In the genomic region with DNA sequence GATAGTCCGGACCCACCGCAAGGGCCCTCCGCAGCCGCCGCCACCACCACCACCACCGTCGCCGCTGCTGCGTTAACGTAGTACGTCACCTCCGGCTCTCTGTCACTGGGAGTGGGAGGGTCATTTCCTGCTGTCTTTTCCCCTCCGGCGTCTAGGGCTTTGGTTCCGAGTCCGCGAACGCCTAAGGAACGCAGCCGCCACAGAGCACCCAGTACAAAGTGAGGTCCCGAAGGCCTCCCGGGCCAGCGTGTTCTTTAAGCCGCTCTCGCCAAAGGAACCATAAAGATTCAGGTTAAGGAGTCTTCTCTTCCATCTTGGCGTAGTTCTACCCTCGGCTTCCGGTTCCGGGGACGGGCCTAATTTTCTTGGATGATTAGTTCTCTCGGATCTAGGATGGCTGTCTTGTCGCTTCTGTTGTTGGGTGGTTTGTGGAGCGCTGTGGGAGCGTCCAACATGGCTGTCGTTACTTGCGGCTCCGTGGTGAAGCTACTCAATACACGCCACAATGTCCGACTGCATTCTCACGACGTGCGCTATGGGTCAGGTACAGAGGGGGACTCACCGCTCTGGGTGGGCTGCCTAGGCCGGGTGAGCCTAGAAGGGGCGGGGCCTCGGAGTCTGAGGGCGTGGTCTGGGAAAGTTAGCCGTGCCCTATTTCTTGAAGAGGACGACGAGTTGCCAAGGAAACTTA, we compare ENCODE assay signal across 8 mouse cellular contexts. TPM values are rescaled to one million over a fixed set of nuclear protein-coding genes. Genes with fewer than 3 reads are reported as not detected.
DNase-seq lines count a peak whose midpoint lies in the region; ATAC-seq lines count a peak whose summit lies in the region.

Sdf2 (plus strand) TSS at position 120 of the 691 bp plus-strand sequence.
Supt6 (minus strand) TSS at position 361 of the 691 bp plus-strand sequence.

- no peaks in the 10 kb centered on the region for H3K27me3 ChIP-seq in heart, embryonic 13.5 days (replicated peaks)
- H3K27me3 ChIP-seq in liver, embryonic 12.5 days (replicated peaks) = no peaks in the 10 kb centered on the region
- no peaks in the 10 kb centered on the region for H3K27me3 ChIP-seq in stomach, embryonic 15.5 days (replicated peaks)

- H3K27ac ChIP-seq in heart, embryonic 13.5 days (replicated peaks) = peak within 1 kb of the TSS; percentile 95
- H3K27ac ChIP-seq in liver, embryonic 12.5 days = peak within 1 kb of the TSS; percentile 95
- H3K27ac ChIP-seq in stomach, embryonic 15.5 days = peak within 1 kb of the TSS; percentile 99

- peaks cover 41% of the 10 kb centered on the region for H3K4me1 ChIP-seq in heart, embryonic 13.5 days
- H3K4me1 ChIP-seq in liver, embryonic 12.5 days = peaks cover 44% of the 10 kb centered on the region
- H3K4me1 ChIP-seq in stomach, embryonic 15.5 days = peaks cover 15% of the 10 kb centered on the region

- peak within 1 kb of the TSS; percentile 91 for H3K4me2 ChIP-seq in heart, embryonic 13.5 days
- H3K4me2 ChIP-seq in liver, embryonic 12.5 days = peak within 1 kb of the TSS; percentile 85
- peak within 1 kb of the TSS; percentile 71 for H3K4me2 ChIP-seq in stomach, embryonic 15.5 days

- peaks cover 12% of the 10 kb centered on the region for H3K36me3 ChIP-seq in heart, embryonic 13.5 days
- peaks cover 19% of the 10 kb centered on the region for H3K36me3 ChIP-seq in liver, embryonic 12.5 days
- H3K36me3 ChIP-seq in stomach, embryonic 15.5 days = 0 out of 2 replicates have a peak, but pooled peaks cover 2% of the 10 kb centered on the region

- peak; percentile 93 for DNase-seq in CD4-positive helper T cell, adult 2 months (ENCODE audit: low read depth, low spot score)
- DNase-seq in brain, embryonic 18.5 days (ENCODE audit: low read depth, low spot score) = peak; percentile 84
- DNase-seq in kidney, postnatal 10 days = peak; percentile 94
- DNase-seq in natural killer cell, adult 2 months (ENCODE audit: low spot score in 2 of 2) = peak; percentile 87 to 90

- peak; percentile 94 for ATAC-seq in erythroid progenitor cell, adult 5-6 weeks (replicated peaks; ENCODE audit: low FRiP score, poor library complexity, severe bottlenecking)
- peak; percentile 84 for ATAC-seq in heart, embryonic 13.5 days (ENCODE audit: extremely low read depth, insufficient number of reproducible peaks, low FRiP score, low TSS enrichment)
- ATAC-seq in liver, embryonic 12.5 days = peak; percentile 91
- peak; percentile 88 for ATAC-seq in stomach, embryonic 15.5 days (ENCODE audit: insufficient read depth, low FRiP score, low read depth)

- peak within 1 kb of the TSS; percentile 99 for H3K9ac ChIP-seq in heart, embryonic 13.5 days
- peak within 1 kb of the TSS; percentile 82 for H3K9ac ChIP-seq in liver, embryonic 12.5 days
- peak within 1 kb of the TSS; percentile 82 for H3K9ac ChIP-seq in stomach, embryonic 15.5 days

- WGBS in heart, embryonic 13.5 days = under 1% methylated on average over 50 of the region's 50 CpGs
- WGBS in liver, embryonic 12.5 days (ENCODE audit: insufficient replicate concordance) = under 1% methylated on average over 50 of the region's 50 CpGs
- WGBS in stomach, embryonic 15.5 days = 0% methylated on average over 50 of the region's 50 CpGs

- no peaks in the 10 kb centered on the region for H3K9me3 ChIP-seq in heart, embryonic 13.5 days
- no peaks in the 10 kb centered on the region for H3K9me3 ChIP-seq in liver, embryonic 12.5 days (replicated peaks)
- H3K9me3 ChIP-seq in stomach, embryonic 15.5 days = no peaks in the 10 kb centered on the region

- peak within 1 kb of the TSS; percentile 99 for H3K4me3 ChIP-seq in heart, embryonic 13.5 days
- peak within 1 kb of the TSS; percentile 76 for H3K4me3 ChIP-seq in liver, embryonic 12.5 days
- H3K4me3 ChIP-seq in stomach, embryonic 15.5 days (replicated peaks) = peak within 1 kb of the TSS; percentile 76

RNA-seq across cellular contexts. Expression of gene Sdf2, which starts in this region (rescaled TPM):
- total RNA-seq in erythroid progenitor cell, adult 5-6 weeks (2015; ENCODE audit: low replicate concordance) = 39.6 and 52.4 TPM in 2 replicates
- 15.8 and 21.6 TPM in 2 replicates for total RNA-seq in erythroid progenitor cell, adult 5-6 weeks (2017; ENCODE audit: low replicate concordance)
- 54.1 and 60.7 TPM in 2 replicates for polyA plus RNA-seq in heart, embryonic 13.5 days (2015; fragmentation: Nextera tagmentation; extraction: Ambion mirVana)
- 29.7 and 30.7 TPM in 2 replicates for polyA plus RNA-seq in liver, embryonic 12.5 days (2016; fragmentation: Nextera tagmentation; extraction: Ambion mirVana)
- 89.7 and 92.1 TPM in 2 replicates for polyA plus RNA-seq in stomach, embryonic 15.5 days (2015; fragmentation: Nextera tagmentation; extraction: Ambion mirVana)

RNA-seq across cellular contexts. Expression of gene Supt6, which starts in this region (rescaled TPM):
- 22.2 and 30.6 TPM in 2 replicates for total RNA-seq in erythroid progenitor cell, adult 5-6 weeks (2015; ENCODE audit: low replicate concordance)
- total RNA-seq in erythroid progenitor cell, adult 5-6 weeks (2017; ENCODE audit: low replicate concordance) = 21.3 and 27.7 TPM in 2 replicates
- 16.6 and 17.0 TPM in 2 replicates for polyA plus RNA-seq in heart, embryonic 13.5 days (2015; fragmentation: Nextera tagmentation; extraction: Ambion mirVana)
- polyA plus RNA-seq in liver, embryonic 12.5 days (2016; fragmentation: Nextera tagmentation; extraction: Ambion mirVana) = 20.2 and 20.3 TPM in 2 replicates
- 22.8 and 25.7 TPM in 2 replicates for polyA plus RNA-seq in stomach, embryonic 15.5 days (2015; fragmentation: Nextera tagmentation; extraction: Ambion mirVana)

Comparison
In these comparisons a context has a peak if more than half of its experiments do, and no peak if none do; other contexts are left out.
1. Peak in every context shown above with its lines: DNase-seq, ATAC-seq, H3K4me3 ChIP-seq and H3K27ac ChIP-seq.